Mouse (Mus musculus): ENCODE measurements at regions not wholly inside any gene's neighbourhood (a gene's known extent, or its start where the extent isn't known, plus 50 kb on each side); places are given as distances from the start of the nearest gene placed in this dataset.

DNA sequence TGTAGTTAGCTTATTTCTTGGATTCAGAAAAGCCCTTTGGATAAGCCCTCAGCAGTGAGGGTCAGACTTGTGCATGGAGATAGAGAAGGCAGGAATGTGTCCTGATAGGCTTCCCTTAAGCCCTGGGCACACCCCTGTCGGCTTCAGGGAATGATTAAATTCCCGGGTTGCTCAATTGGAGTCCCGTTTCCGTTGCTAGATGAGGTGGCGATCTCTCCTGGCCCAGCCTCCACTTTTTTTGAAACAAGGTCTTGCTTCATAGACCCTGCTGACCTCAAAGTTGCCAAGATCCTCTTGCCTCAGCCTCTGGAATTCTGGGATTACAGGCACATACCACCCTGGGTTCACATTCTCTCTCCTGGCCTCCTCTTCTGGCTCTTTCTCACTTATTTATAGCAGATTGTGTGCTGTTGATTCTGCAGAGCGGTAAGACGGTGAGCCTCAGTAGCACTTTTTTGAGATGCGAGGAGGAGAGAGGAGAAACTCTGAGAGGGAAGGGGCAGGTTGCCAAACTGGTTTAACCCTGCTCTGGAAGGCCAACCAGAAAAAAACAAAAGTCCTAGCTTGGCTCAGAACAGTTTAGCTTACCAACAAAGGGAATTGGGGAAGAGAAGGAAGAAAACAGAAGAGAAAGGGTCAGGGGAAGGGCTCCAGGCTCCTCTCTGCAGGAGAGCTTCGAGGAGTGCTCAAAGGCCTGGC is 73.9 kb downstream of the Zfp281 start:
- Histone ChIP-seq H3K27me3 (replicated peaks) (no peaks in the 10 kb centered on the region), H3K9me3 (replicated peaks) (no peaks in the 10 kb centered on the region), H3K27ac (peak overlapping the region; percentile 62; the same call in 1 of the 2 replicates), H3K4me1 (peaks cover 21% of the 10 kb centered on the region), H3K36me3 (no peaks in the 10 kb centered on the region), H3K4me2 (no peak overlapping the region), H3K4me3 (no peak overlapping the region), H3K9ac (no peak overlapping the region)
- peak; percentile 48 for ATAC-seq
- WGBS (ENCODE audit: insufficient replicate concordance) = 45% methylated on average over 9 of the region's 9 CpGs

DNA sequence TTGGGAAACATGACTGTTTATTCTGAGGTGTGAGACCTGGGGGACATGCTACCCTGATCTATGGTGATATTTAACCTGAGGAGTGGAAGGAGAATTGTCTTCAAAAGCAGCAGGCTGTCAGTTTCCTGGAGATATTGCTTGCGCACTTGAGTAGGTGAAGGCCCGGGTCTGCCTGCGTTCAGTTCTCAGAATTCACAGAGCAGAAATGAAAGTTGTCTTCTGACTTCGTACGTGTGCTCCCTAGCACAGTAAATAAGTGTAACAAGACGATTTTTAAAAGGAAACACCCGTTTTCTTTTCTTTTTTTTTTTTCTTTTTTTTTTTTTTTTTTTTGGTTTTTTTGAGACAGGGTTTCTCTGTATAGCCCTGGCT is 74.4 kb downstream of the Zfp281 start:
- Histone ChIP-seq H3K27ac (0 out of 2 replicates have a peak overlapping the region, but pooled peaks have one; percentile 62), H3K9ac (no peak overlapping the region), H3K4me3 (no peak overlapping the region), H3K27me3 (replicated peaks) (no peaks in the 10 kb centered on the region), H3K4me1 (peaks cover 21% of the 10 kb centered on the region), H3K4me2 (no peak overlapping the region), H3K9me3 (replicated peaks) (no peaks in the 10 kb centered on the region), H3K36me3 (no peaks in the 10 kb centered on the region)
- ATAC-seq = no peak
- WGBS (ENCODE audit: insufficient replicate concordance) = 51% methylated on average over 7 of the region's 7 CpGs

DNA sequence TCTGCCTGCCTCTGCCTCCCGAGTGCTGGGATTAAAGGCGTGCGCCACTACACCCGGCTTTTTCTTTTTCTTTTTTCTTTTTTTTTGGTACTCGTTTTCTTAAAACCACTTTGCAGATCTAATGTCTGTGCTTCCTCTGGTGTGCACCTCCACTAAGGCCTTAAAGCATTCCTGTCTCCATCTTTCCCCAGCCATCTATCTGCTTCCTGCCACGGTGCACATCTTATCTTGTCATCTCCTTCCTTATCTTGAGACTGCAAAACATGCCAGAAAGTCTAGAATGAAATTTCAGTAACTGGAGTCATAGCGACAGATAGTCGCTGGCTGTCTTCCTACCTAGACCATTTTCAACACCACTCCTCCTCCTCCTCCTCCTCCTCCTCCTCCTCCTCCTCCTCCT is 74.9 kb downstream of the Zfp281 start:
- Histone ChIP-seq H3K4me2 (no peak overlapping the region), H3K27ac (no peak overlapping the region), H3K9ac (no peak overlapping the region), H3K27me3 (replicated peaks) (no peaks in the 10 kb centered on the region), H3K9me3 (replicated peaks) (no peaks in the 10 kb centered on the region), H3K36me3 (no peaks in the 10 kb centered on the region), H3K4me1 (peaks cover 20% of the 10 kb centered on the region), H3K4me3 (no peak overlapping the region)
- ATAC-seq = no peak
- 46% methylated on average over 8 of the region's 8 CpGs for WGBS (ENCODE audit: insufficient replicate concordance)

- Histone ChIP-seq H3K4me1 (no peaks in the 10 kb centered on the region), H3K36me3 (no peaks in the 10 kb centered on the region), H3K4me3 (no peak overlapping the region), H3K9ac (no peak overlapping the region), H3K27ac (no peak overlapping the region), H3K9me3 (replicated peaks) (no peaks in the 10 kb centered on the region), H3K4me2 (no peak overlapping the region), H3K27me3 (replicated peaks) (no peaks in the 10 kb centered on the region)
- 78% methylated on average over 5 of the region's 5 CpGs for WGBS (ENCODE audit: insufficient replicate concordance)
- no peak for ATAC-seq
These were observed 79.4 kb downstream of the Zfp281 start for GRCm38 (mm10) chr1:136704139-136704538.

DNA sequence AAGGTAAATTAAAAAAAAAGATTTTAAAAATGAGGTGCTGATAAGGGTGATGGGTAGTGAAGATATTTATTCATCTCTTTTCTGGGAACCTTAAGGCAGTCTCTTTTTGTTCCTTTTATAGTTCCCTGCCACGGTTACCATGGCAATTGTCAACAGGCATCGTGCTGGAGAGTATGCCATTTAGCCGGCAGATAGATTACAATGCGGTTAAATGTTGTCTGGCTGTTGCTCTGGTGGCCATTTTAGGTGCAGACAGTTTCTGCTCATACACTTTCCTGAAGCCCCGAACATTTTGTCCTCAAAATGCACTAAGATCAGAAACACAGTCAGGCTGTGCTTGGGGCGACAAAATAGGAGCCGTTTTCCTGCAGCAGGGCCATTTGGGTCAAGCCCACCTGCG is 81.8 kb downstream of the Zfp281 start:
- Histone ChIP-seq H3K4me2 (no peak overlapping the region), H3K27ac (no peak overlapping the region), H3K27me3 (replicated peaks) (no peaks in the 10 kb centered on the region), H3K9ac (no peak overlapping the region), H3K36me3 (no peaks in the 10 kb centered on the region), H3K4me1 (no peaks in the 10 kb centered on the region), H3K4me3 (no peak overlapping the region), H3K9me3 (replicated peaks) (no peaks in the 10 kb centered on the region)
- no peak for ATAC-seq
- WGBS (ENCODE audit: insufficient replicate concordance) = 70% methylated on average over 8 of the region's 8 CpGs

- Histone ChIP-seq H3K4me1 (no peaks in the 10 kb centered on the region), H3K9ac (no peak overlapping the region), H3K9me3 (replicated peaks) (no peaks in the 10 kb centered on the region), H3K4me3 (no peak overlapping the region), H3K36me3 (no peaks in the 10 kb centered on the region), H3K27me3 (replicated peaks) (no peaks in the 10 kb centered on the region), H3K4me2 (no peak overlapping the region), H3K27ac (no peak overlapping the region)
- WGBS (ENCODE audit: insufficient replicate concordance) = 64% methylated on average over 8 of the region's 8 CpGs
- peak; percentile 55 for ATAC-seq
These were observed 82.7 kb downstream of the Zfp281 start for GRCm38 (mm10) chr1:136707394-136707793.

GRCm38 (mm10) chr1:136707866-136708265 is 83.2 kb downstream of the Zfp281 start:
- WGBS (ENCODE audit: insufficient replicate concordance) = 76% methylated on average over 12 of the region's 12 CpGs
- H3K9ac ChIP-seq = no peak overlapping the region

DNA sequence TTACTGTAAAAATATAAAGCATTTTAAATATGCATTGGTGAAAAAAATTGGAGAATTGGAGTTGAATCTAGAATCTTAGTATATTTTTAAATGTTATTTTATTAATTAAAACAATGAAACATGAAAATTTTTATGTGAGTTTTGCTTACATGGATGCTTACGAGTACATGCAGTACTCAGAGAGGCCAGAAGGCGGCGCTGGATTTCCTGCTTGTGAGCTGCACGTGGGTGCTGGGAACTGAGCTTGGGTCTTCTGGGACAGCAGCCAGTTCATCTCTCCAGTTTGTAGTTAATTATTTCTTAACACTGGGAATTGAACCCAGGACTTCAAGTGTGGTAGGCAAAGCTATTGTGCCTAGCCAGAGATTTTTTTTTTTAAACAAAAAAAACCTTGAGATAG is 85.5 kb downstream of the Zfp281 start:
- H3K9me3 ChIP-seq (replicated peaks) = no peaks in the 10 kb centered on the region
- no peaks in the 10 kb centered on the region for H3K27me3 ChIP-seq (replicated peaks)
- no peak overlapping the region for H3K27ac ChIP-seq
- no peaks in the 10 kb centered on the region for H3K4me1 ChIP-seq
- H3K4me2 ChIP-seq = no peak overlapping the region
- no peak for ATAC-seq
- no peak overlapping the region for H3K4me3 ChIP-seq
- no peak overlapping the region for H3K9ac ChIP-seq
- H3K36me3 ChIP-seq = no peaks in the 10 kb centered on the region
- WGBS (ENCODE audit: insufficient replicate concordance) = 57% methylated on average over 4 of the region's 4 CpGs

More at GRCm38 (mm10) chr1:136707866-136708265, 83.2 kb downstream of the Zfp281 start:
- Histone ChIP-seq H3K4me3 (no peak overlapping the region), H3K4me1 (no peaks in the 10 kb centered on the region), H3K27ac (no peak overlapping the region), H3K27me3 (replicated peaks) (no peaks in the 10 kb centered on the region), H3K9me3 (replicated peaks) (no peaks in the 10 kb centered on the region), H3K36me3 (no peaks in the 10 kb centered on the region), H3K4me2 (no peak overlapping the region)
- ATAC-seq = no peak

GRCm38 (mm10) chr1:136711243-136711642 is 86.5 kb downstream of the Zfp281 start:
- no peak for ATAC-seq
- no peak overlapping the region for H3K4me3 ChIP-seq

DNA sequence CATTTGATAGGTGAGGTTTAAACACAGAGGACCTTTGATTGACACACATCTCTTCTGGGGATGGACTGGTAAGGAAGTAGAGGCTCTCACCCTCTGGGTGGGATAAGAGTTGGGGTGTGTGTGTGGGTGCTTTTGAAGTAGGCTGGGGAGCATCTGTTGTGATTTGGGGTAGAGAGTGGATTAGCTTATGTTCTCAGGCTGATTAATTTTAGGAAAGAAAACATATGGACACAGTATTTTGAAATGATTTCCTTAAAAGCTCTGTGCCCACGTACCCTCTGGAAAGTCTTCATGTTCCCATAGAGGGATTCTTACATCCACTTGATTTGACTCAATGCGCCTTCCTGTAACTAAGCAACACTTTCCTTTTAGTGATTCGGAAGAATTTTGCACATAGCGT is 89.4 kb downstream of the Zfp281 start:
- Histone ChIP-seq H3K9me3 (replicated peaks) (no peaks in the 10 kb centered on the region), H3K4me2 (no peak overlapping the region), H3K9ac (no peak overlapping the region), H3K27ac (no peak overlapping the region), H3K4me1 (no peaks in the 10 kb centered on the region), H3K36me3 (no peaks in the 10 kb centered on the region), H3K4me3 (no peak overlapping the region), H3K27me3 (replicated peaks) (no peaks in the 10 kb centered on the region)
- 77% methylated on average over 4 of the region's 4 CpGs for WGBS (ENCODE audit: insufficient replicate concordance)
- ATAC-seq = no peak

More at GRCm38 (mm10) chr1:136711243-136711642, 86.5 kb downstream of the Zfp281 start:
- H3K9ac ChIP-seq = no peak overlapping the region
- H3K4me1 ChIP-seq = no peaks in the 10 kb centered on the region
- H3K9me3 ChIP-seq (replicated peaks) = no peaks in the 10 kb centered on the region
- 71% methylated on average over 7 of the region's 7 CpGs for WGBS (ENCODE audit: insufficient replicate concordance)
- H3K4me2 ChIP-seq = no peak overlapping the region
- H3K36me3 ChIP-seq = no peaks in the 10 kb centered on the region
- no peak overlapping the region for H3K27ac ChIP-seq
- H3K27me3 ChIP-seq (replicated peaks) = no peaks in the 10 kb centered on the region

- H3K9ac ChIP-seq = no peak overlapping the region
- no peaks in the 10 kb centered on the region for H3K4me1 ChIP-seq
- H3K27ac ChIP-seq = no peak overlapping the region
- H3K4me3 ChIP-seq = no peak overlapping the region
- ATAC-seq = no peak
- WGBS (ENCODE audit: insufficient replicate concordance) = 73% methylated on average over 11 of the region's 11 CpGs
- no peaks in the 10 kb centered on the region for H3K9me3 ChIP-seq (replicated peaks)
- H3K27me3 ChIP-seq (replicated peaks) = no peaks in the 10 kb centered on the region
- no peak overlapping the region for H3K4me2 ChIP-seq
- H3K36me3 ChIP-seq = no peaks in the 10 kb centered on the region
These were observed 90.3 kb downstream of the Zfp281 start for GRCm38 (mm10) chr1:136714987-136715386.

GRCm38 (mm10) chr1:136717830-136718517 is 93.3 kb downstream of the Zfp281 start:
- H3K27me3 ChIP-seq (replicated peaks) = no peaks in the 10 kb centered on the region
- peak; percentile 24; the same call in 1 of the 2 replicates for ATAC-seq
- no peak overlapping the region for H3K27ac ChIP-seq
- no peak overlapping the region for H3K9ac ChIP-seq
- WGBS (ENCODE audit: insufficient replicate concordance) = 58% methylated on average over 15 of the region's 15 CpGs
- no peaks in the 10 kb centered on the region for H3K9me3 ChIP-seq (replicated peaks)
- H3K4me1 ChIP-seq = no peaks in the 10 kb centered on the region
- H3K4me2 ChIP-seq = 0 out of 2 replicates have a peak overlapping the region, but pooled peaks have one; percentile 20
- no peaks in the 10 kb centered on the region for H3K36me3 ChIP-seq
- no peak overlapping the region for H3K4me3 ChIP-seq

All from liver, embryonic 12.5 days (tissue).